Mouse (Mus musculus) heart, postnatal 0 days (tissue): ENCODE measurements around the gene Slit1.
A peak's percentile ranks its signal among the peaks of the same experiment; 100 is the strongest.

Experiments
- CTCF ChIP-seq: IDR thresholded peaks from 2 replicates; pipeline ENCODE4 v1.5.1; 2016; ENCODE audit warnings: antibody characterized with exemption, control low read depth, low read depth
- EP300 ChIP-seq: IDR thresholded peaks from 2 replicates; pipeline ENCODE4 v1.6.1; 2016; ENCODE audit warnings: antibody characterized with exemption, low read depth

DNA sequence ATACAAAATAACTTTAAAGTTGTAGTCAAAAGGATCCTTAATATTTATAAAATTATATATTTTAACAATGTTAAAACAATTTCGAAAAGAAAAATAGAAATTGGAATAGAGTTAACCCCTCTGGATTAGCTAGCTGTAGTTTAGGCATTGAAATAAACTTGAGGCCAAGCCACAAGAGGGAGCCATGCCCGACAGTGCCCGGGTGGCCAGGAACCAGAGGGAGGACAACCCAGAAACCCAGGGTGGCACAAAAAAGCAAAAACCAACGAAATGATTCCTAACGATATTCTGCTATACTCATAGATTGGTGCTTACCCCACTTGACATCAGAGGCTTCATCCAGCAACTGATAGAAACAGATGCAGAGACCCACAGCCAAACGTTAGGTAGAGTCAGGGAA lies 34.0 kb upstream of the Slit1 start:
- peak; percentile 23 for TF ChIP-seq CTCF
- no peak for TF ChIP-seq EP300
